Mouse (Mus musculus) forebrain, embryonic 10.5 days (tissue): ENCODE results near the gene Gpr19. TPM values are rescaled to one million over a fixed set of nuclear protein-coding genes. Genes with fewer than 3 reads are reported as not detected.

ENCODE experiments used
- DNase-seq: peaks from one replicate; pipeline ENCODE4 v3.0.0-alpha.2; 2017; ENCODE audit warnings: low spot score; ENCODE audit errors: extremely low spot score
- H3K27ac ChIP-seq: fragments of 300-500 bp; sonication (generic); 2 replicates; pipeline ENCODE4 v1.5.1; 2016; ENCODE audit warnings: mild to moderate bottlenecking
- H3K27me3 ChIP-seq: fragments of 300-500 bp; sonication (generic); 2 replicates; pipeline ENCODE4 v1.6.1; 2016; ENCODE audit warnings: mild to moderate bottlenecking; ENCODE audit not compliant: poor library complexity, severe bottlenecking
- H3K36me3 ChIP-seq: fragments of 300-500 bp; sonication (generic); replicated peaks from 2 replicates; pipeline ENCODE4 v1.6.1; 2016; ENCODE audit warnings: mild to moderate bottlenecking, moderate library complexity
- H3K4me1 ChIP-seq: fragments of 300-500 bp; sonication (generic); 2 replicates; pipeline ENCODE4 v1.6.1; 2016
- H3K4me3 ChIP-seq: fragments of 300-500 bp; sonication (generic); 2 replicates; pipeline ENCODE4 v1.5.1; 2016; ENCODE audit warnings: mild to moderate bottlenecking, moderate library complexity
- H3K9me3 ChIP-seq: fragments of 300-500 bp; sonication (generic); 2 replicates; pipeline ENCODE4 v1.6.1; 2016; ENCODE audit warnings: mild to moderate bottlenecking, moderate library complexity
- WGBS: fragments of 180-500 bp; shearing (Covaris S2); methylation state at CpG from one replicate; pipeline ENCODE4 v1.1.7; 2016; 5-methylcytosine and 5-hydroxymethylcytosine counted together
- polyA plus RNA-seq: library from polyadenylated mRNA; unstranded; fragments of >200 nt; fragmentation: Nextera tagmentation; extraction: Ambion mirVana; gene quantifications from 2 replicates; pipeline ENCODE4 v1.2.1, GENCODE M21; 2016

Gpr19 gene
- polyA plus RNA-seq, 1 experiment from 2014 or later = 28.7 TPM

- 85% methylated on average over 2 of the region's 2 CpGs for WGBS
- no peaks in the 10 kb centered on the region for H3K27me3 ChIP-seq
- no peaks in the 10 kb centered on the region for H3K4me1 ChIP-seq
- no peak overlapping the region for H3K4me3 ChIP-seq
- DNase-seq = no peak
- no peaks in the 10 kb centered on the region; the same call in 1 of the 2 replicates for H3K9me3 ChIP-seq
- peaks cover 78% of the 10 kb centered on the region for H3K36me3 ChIP-seq
- H3K27ac ChIP-seq = no peak overlapping the region
These were observed 25.4 kb downstream of the Gpr19 start for GRCm38 (mm10) chr6:134873018-134873417.

GRCm38 (mm10) chr6:134872236-134872635 is 26.1 kb downstream of the Gpr19 start:
- H3K4me1 ChIP-seq = no peaks in the 10 kb centered on the region
- no peaks in the 10 kb centered on the region for H3K27me3 ChIP-seq
- no peak overlapping the region for H3K27ac ChIP-seq
- DNase-seq = no peak
- 87% methylated on average over 2 of the region's 2 CpGs for WGBS
- H3K4me3 ChIP-seq = no peak overlapping the region
- H3K9me3 ChIP-seq = no peaks in the 10 kb centered on the region; the same call in 1 of the 2 replicates
- H3K36me3 ChIP-seq = peaks cover 84% of the 10 kb centered on the region

- Histone ChIP-seq H3K9me3 (no peaks in the 10 kb centered on the region; the same call in 1 of the 2 replicates), H3K4me1 (no peaks in the 10 kb centered on the region), H3K27me3 (no peaks in the 10 kb centered on the region), H3K4me3 (no peak overlapping the region), H3K36me3 (peaks cover 83% of the 10 kb centered on the region), H3K27ac (no peak overlapping the region)
- 94% methylated on average over 4 of the region's 4 CpGs for WGBS
- DNase-seq = no peak
These were observed 27.5 kb downstream of the Gpr19 start for GRCm38 (mm10) chr6:134870887-134871286.

- Histone ChIP-seq H3K9me3 (no peaks in the 10 kb centered on the region; the same call in 1 of the 2 replicates), H3K27me3 (no peaks in the 10 kb centered on the region), H3K4me1 (no peaks in the 10 kb centered on the region), H3K36me3 (peaks cover 81% of the 10 kb centered on the region), H3K27ac (no peak overlapping the region), H3K4me3 (no peak overlapping the region)
- DNase-seq = no peak
- 91% methylated on average over 12 of the region's 12 CpGs for WGBS
These were observed 28.1 kb downstream of the Gpr19 start for GRCm38 (mm10) chr6:134870209-134870742.

- Histone ChIP-seq H3K27me3 (no peaks in the 10 kb centered on the region), H3K4me1 (peaks cover 12% of the 10 kb centered on the region), H3K27ac (no peak overlapping the region), H3K4me3 (no peak overlapping the region), H3K36me3 (peaks cover 63% of the 10 kb centered on the region), H3K9me3 (no peaks in the 10 kb centered on the region; the same call in 1 of the 2 replicates)
- no peak for DNase-seq
- WGBS = 96% methylated on average over 3 of the region's 3 CpGs
These were observed 31.1 kb downstream of the Gpr19 start for GRCm38 (mm10) chr6:134867325-134867724.

- Histone ChIP-seq H3K27me3 (no peaks in the 10 kb centered on the region), H3K27ac (no peak overlapping the region), H3K4me3 (no peak overlapping the region), H3K9me3 (no peaks in the 10 kb centered on the region; the same call in 1 of the 2 replicates), H3K36me3 (peaks cover 51% of the 10 kb centered on the region), H3K4me1 (peaks cover 20% of the 10 kb centered on the region)
- no peak for DNase-seq
- 94% methylated on average over 7 of the region's 7 CpGs for WGBS
These were observed 32.3 kb downstream of the Gpr19 start for GRCm38 (mm10) chr6:134866113-134866512.

- H3K36me3 ChIP-seq = peaks cover 21% of the 10 kb centered on the region
- peak; percentile 97 for DNase-seq
- peak overlapping the region; percentile 82 for H3K27ac ChIP-seq
- H3K9me3 ChIP-seq = no peaks in the 10 kb centered on the region
- peaks cover 20% of the 10 kb centered on the region for H3K4me1 ChIP-seq
- 1% methylated on average over 19 of the region's 19 CpGs for WGBS
- H3K27me3 ChIP-seq = no peaks in the 10 kb centered on the region
- peak overlapping the region; percentile 39 for H3K4me3 ChIP-seq
These were observed 35.2 kb downstream of the Gpr19 start for GRCm38 (mm10) chr6:134863146-134863545.

- Histone ChIP-seq H3K4me3 (peak overlapping the region; percentile 39), H3K4me1 (peaks cover 20% of the 10 kb centered on the region), H3K36me3 (peaks cover 16% of the 10 kb centered on the region), H3K27me3 (no peaks in the 10 kb centered on the region), H3K9me3 (no peaks in the 10 kb centered on the region), H3K27ac (peak overlapping the region; percentile 82)
- DNase-seq = peak; percentile 37
- 34% methylated on average over 13 of the region's 13 CpGs for WGBS
These were observed 35.7 kb downstream of the Gpr19 start for GRCm38 (mm10) chr6:134862671-134863104.

- 93% methylated on average over 12 of the region's 12 CpGs for WGBS
These were observed 37.0 kb downstream of the Gpr19 start for GRCm38 (mm10) chr6:134861386-134861785.

GRCm38 (mm10) chr6:134860275-134860674 is 38.1 kb downstream of the Gpr19 start:
- no peaks in the 10 kb centered on the region for H3K9me3 ChIP-seq
- H3K4me3 ChIP-seq = no peak overlapping the region
- H3K4me1 ChIP-seq = peaks cover 20% of the 10 kb centered on the region
- DNase-seq = no peak
- H3K36me3 ChIP-seq = no peaks in the 10 kb centered on the region
- no peaks in the 10 kb centered on the region for H3K27me3 ChIP-seq
- H3K27ac ChIP-seq = no peak overlapping the region
- WGBS = 91% methylated on average over 4 of the region's 4 CpGs

More at GRCm38 (mm10) chr6:134861386-134861785, 37.0 kb downstream of the Gpr19 start:
- Histone ChIP-seq H3K27ac (0 out of 2 replicates have a peak overlapping the region, but pooled peaks have one; percentile 1), H3K9me3 (no peaks in the 10 kb centered on the region), H3K4me1 (peaks cover 20% of the 10 kb centered on the region), H3K27me3 (no peaks in the 10 kb centered on the region), H3K4me3 (no peak overlapping the region), H3K36me3 (peaks cover 6% of the 10 kb centered on the region; the same call in 1 of the 2 replicates)
- no peak for DNase-seq

- Histone ChIP-seq H3K36me3 (no peaks in the 10 kb centered on the region), H3K27me3 (no peaks in the 10 kb centered on the region), H3K27ac (no peak overlapping the region), H3K4me1 (peaks cover 29% of the 10 kb centered on the region), H3K9me3 (no peaks in the 10 kb centered on the region), H3K4me3 (no peak overlapping the region)
- no peak for DNase-seq
- 89% methylated on average over 6 of the region's 6 CpGs for WGBS
These were observed 39.4 kb downstream of the Gpr19 start for GRCm38 (mm10) chr6:134859021-134859420.

- 92% methylated on average over 16 of the region's 16 CpGs for WGBS
- H3K4me3 ChIP-seq = no peak overlapping the region
- H3K4me1 ChIP-seq = peaks cover 10% of the 10 kb centered on the region; the same call in 1 of the 2 replicates
- no peaks in the 10 kb centered on the region for H3K27me3 ChIP-seq
- DNase-seq = no peak
- H3K36me3 ChIP-seq = no peaks in the 10 kb centered on the region
- no peaks in the 10 kb centered on the region for H3K9me3 ChIP-seq
- no peak overlapping the region for H3K27ac ChIP-seq
These were observed 42.5 kb downstream of the Gpr19 start for GRCm38 (mm10) chr6:134855926-134856325.

GRCm38 (mm10) chr6:134854782-134855181 is 43.6 kb downstream of the Gpr19 start:
- no peaks in the 10 kb centered on the region for H3K36me3 ChIP-seq
- WGBS = 83% methylated on average over 5 of the region's 5 CpGs
- no peaks in the 10 kb centered on the region for H3K27me3 ChIP-seq
- peaks cover 10% of the 10 kb centered on the region; the same call in 1 of the 2 replicates for H3K4me1 ChIP-seq
- H3K9me3 ChIP-seq = no peaks in the 10 kb centered on the region
- no peak overlapping the region for H3K27ac ChIP-seq
- H3K4me3 ChIP-seq = no peak overlapping the region
- DNase-seq = no peak
